Mouse (Mus musculus): ENCODE data around the gene Foxp1.

- TF ChIP-seq POLR2A (IDR thresholded peaks at IDR 0.05; ENCODE audit: borderline replicate concordance, extremely low read depth, insufficient read depth, insufficient read length, poor library complexity, severe bottlenecking) (no peak), CTCF (IDR thresholded peaks at IDR 0.05; ENCODE audit: borderline replicate concordance, extremely low read depth, insufficient read depth, insufficient read length) (no peak)
These were observed 443.3 kb downstream of the Foxp1 start for GRCm38 (mm10) chr6:99079041-99079835.

Measured in brain, embryonic 14.5 days (tissue).